Mouse (Mus musculus): ENCODE measurements around the gene Rbm7.
A peak's percentile ranks its signal among the peaks of the same experiment; 100 is the strongest.
"Not testable (repeated sequence)": the region's sequence is repeated elsewhere in the genome, so short reads cannot be mapped to it uniquely, and the experiment has no call there.

The Rbm7 gene

GRCm38 (mm10) chr9:48480411-48481213 is 14.5 kb downstream of the Rbm7 start, which contains the start of gene Rexo2:
Gene Rexo2 (minus strand): TSS chr9:48480623.
- DNase-seq (ENCODE audit: low spot score), result peak; percentile 95

- DNase-seq (ENCODE audit: low spot score), result no peak
Observed at GRCm38 (mm10) chr9:48479838-48480410, 15.2 kb downstream of the Rbm7 start.

DNA sequence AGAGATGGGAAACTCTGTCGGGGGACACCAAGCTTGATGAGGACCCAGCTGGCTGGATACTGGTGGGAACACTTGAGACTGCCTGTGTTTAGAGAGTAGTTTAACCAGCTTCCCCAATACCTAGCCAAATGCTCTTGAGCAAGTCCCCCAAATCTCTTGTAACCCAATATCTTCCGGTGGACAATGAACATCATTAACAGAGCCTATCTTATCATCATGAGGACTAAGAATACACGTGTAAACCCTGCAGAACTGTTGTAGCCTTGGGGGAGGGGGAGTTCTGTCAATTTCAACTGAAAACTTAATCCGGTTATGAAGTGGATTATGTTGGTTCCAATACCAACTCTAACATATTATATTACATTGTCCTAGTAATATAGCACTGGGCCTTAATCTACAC is 16.3 kb downstream of the Rbm7 start:
- DNase-seq (ENCODE audit: low spot score), result no peak

DNA sequence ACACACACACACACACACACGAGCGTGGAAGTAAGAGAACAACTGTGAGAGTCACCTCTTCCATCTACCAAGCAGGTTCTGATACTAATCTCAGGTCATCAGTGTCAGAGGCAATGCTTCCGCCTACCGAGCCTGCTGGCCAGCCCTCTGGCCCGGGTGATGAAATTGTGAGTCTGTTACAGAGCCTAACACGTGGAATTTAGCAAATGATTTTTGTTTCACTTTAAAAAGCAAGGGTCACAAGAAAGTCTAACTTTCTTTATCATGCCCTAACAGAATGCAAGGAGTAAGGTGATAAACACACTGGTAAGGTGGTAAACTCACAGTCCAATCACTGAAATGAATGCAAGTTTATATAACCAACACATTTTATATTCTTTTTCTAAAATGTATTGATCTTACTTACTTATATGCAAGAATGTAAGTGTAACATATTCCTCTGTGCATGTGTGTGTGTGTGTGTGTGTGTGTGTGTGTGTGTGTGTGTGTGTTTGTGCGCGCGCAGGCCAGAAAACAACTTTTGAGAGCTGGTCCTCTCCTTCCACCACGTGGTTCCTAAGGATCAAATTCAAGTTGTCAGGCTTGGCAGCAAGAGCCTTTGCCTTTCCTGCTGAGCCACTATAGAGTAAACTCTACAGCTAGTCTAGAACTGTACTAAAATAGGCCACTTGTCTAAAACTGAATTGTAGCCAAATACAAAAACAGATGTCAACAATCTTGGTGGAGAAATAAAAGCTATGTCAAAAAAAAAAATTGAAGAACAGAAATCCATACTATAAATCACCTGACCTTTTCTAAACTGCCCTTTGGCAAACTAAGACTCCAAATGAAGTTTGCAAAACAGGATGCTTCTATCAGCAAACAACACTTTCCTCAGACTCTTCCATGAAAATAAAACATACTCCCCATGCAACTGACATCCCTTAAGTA is 18.6 kb downstream of the Rbm7 start:
- no peak for DNase-seq (ENCODE audit: low spot score)

DNA sequence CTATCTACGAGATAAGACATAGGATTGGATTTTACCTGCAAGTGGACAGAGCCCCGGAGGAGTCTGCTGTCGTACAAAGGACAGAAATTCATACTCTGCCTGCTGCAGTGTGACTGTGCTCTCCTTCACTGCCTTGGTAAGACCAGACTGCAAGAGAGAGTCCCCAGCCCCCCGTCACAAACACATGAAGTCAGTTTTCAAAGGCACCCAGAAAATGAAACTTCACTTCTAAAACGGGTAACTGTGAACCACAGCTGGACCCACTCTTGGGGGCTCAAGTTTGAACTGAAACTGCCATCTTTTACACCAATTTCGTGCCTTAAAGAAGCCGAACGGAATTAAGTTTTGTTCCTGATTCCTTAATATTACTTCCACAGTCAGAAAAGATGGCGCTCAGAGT is 20.7 kb downstream of the Rbm7 start:
- no peak for DNase-seq (ENCODE audit: low spot score)

DNA sequence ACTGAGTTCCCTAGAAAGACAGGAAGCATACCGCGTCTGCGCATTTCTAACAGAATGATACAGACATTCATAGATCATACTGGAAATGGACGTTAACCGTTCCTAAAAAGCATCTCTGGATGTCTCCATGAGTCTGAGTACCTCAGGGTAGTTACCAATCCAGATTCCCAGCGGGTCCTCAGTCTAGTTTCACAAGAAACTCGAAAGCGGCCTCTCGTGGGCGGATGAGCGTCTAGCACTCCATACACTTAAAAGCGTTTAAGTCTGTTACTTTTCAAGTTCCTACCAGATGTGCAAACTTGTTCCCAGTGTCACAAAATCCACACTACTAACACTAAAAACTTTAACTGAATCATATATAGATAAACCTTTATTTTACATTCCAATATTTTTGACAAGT is 22.0 kb downstream of the Rbm7 start:
- DNase-seq (ENCODE audit: low spot score), result no peak

GRCm38 (mm10) chr9:48472441-48473025 is 22.6 kb downstream of the Rbm7 start:
- DNase-seq (ENCODE audit: low spot score), result no peak

DNA sequence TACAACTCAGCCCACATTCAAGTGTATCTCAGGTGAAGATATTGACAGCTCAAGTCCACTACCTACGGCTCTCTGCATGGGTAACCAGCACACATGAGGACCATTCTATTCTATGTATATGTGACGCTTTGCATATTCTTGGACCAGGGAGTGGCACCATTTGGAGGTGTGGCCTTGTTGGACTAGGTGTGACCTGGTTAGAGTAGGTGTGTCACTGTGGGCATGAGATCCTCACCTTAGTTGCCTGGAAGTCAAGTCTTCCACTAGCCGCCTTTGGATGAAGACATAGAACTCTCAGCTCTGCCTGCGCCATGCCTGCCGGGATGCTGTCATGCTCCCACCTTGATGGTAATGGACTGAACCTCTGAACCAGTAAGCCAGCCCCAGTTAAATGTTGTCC is 27.6 kb downstream of the Rbm7 start:
- not testable (repeated sequence) for DNase-seq (ENCODE audit: low spot score)

- peak; percentile 36 for DNase-seq (ENCODE audit: low spot score)
Observed at GRCm38 (mm10) chr9:48466804-48467203, 28.3 kb downstream of the Rbm7 start.

GRCm38 (mm10) chr9:48465671-48466070 is 29.4 kb downstream of the Rbm7 start:
- DNase-seq (ENCODE audit: low spot score), result no peak

DNA sequence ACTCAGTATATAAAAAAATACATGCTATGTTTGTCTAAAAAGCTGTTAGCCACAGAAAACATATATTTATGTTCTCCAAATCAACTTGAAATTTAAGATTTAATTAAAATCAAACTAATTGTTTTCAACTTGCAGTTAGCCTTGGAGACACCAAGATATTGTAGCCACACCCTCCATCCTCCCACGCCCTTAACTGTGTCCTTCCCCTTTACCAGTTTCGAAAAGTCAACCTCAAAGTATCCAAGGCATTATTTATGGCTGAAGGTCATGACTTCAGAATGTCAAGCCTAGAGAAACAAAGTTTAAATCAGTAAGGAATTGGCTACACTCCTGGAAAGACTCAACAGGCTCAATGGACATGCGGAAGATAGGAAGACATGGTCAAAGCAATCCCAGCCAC is 33.6 kb downstream of the Rbm7 start:
- peak; percentile 36 for DNase-seq (ENCODE audit: low spot score)

GRCm38 (mm10) chr9:48460720-48461119 is 34.4 kb downstream of the Rbm7 start:
- DNase-seq (ENCODE audit: low spot score), result no peak

GRCm38 (mm10) chr9:48459391-48459790 is 35.7 kb downstream of the Rbm7 start:
- no peak for DNase-seq (ENCODE audit: low spot score)

DNA sequence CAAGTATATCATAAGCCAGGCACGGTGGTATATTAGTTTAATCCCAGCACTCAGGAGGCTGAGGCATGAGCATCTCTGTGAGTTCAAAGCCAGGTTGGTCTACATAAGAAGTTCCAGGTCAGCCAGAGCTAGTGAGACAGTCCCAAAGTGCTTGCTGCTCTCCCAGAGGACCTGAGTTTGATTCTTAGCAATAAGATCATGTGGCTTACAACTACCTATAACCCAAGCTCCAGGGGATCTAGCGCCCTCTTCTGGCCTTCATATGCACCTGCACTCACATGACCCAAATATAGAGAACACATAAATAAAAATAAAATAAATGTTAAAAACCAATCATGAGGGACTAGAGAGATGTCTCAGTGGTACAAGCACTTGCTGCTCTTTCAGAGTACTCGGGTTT is 36.2 kb downstream of the Rbm7 start:
- DNase-seq (ENCODE audit: low spot score), result no peak

DNA sequence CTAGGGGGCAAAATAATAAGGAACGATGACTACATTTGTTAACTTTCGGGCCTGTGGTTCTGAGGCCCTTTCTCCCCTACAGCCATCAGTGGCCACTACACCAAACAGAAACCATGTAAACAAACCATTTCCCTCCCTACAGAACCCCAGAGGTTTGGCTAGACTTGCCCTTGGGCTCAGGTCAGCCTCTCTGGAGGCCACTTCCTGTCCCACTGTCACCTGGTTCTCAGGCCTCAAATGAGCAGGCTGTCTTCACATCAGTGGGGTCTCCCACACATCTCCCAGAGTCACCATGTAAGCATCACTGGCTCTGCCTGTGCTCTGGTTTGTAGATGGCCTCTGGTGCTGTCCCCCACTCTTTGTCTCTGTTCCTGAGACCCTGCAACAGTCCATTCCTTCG is 39.1 kb downstream of the Rbm7 start:
- DNase-seq (ENCODE audit: low spot score), result no peak

DNA sequence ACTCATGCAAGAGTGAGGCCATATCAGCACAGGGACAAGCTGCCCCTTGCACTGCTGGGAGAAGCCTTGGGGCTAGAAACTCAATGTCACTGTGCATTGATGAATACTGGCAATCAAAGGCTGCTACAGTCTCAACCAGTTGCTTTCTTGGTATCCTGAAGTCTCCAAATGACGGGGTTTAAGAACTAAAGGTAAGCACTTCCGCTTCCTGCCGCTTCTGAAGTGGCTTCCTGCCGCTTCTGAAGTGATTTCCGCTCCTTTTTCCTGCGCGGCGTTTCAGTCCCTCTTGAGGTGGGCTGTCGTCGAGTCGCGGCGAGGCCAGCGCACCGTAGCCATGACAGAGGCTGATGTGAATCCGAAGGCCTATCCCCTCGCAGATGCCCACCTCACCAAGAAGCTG is 45.0 kb downstream of the Rbm7 start:
- DNase-seq (ENCODE audit: low spot score), result no peak

- DNase-seq (ENCODE audit: low spot score), result no peak
Observed at GRCm38 (mm10) chr9:48447783-48448209, 47.3 kb downstream of the Rbm7 start.

- DNase-seq (ENCODE audit: low spot score), result no peak
Observed at GRCm38 (mm10) chr9:48444821-48445220, 50.3 kb downstream of the Rbm7 start.

DNA sequence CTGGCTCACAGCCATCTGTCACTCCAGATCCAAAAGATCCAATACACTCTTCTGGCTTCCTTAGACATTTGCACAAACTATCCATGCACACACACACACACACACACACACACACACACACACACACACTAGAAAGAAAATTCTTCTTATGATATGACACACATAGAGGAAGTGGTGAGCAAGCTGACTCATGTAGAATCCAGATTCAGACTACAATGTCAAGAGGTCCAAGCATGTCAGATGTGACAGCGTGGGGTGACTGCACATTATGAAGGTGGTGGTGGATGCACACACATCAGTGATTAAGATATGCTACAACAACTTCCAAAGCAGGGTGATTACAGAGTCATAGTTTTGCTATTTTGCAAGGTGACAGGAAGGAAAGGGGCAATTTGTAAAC is 51.2 kb downstream of the Rbm7 start:
- no peak for DNase-seq (ENCODE audit: low spot score)

Data from testis, postnatal 14 days (tissue).